Mouse (Mus musculus): ENCODE measurements around the gene Tnfrsf14. TPM values are rescaled to one million over a fixed set of nuclear protein-coding genes. Genes with fewer than 3 reads are reported as not detected.
A peak's percentile ranks its signal among the peaks of the same experiment; 100 is the strongest.

The Tnfrsf14 gene
- polyA plus RNA-seq, 2 experiments, result 37.0 to 122 TPM

DNA sequence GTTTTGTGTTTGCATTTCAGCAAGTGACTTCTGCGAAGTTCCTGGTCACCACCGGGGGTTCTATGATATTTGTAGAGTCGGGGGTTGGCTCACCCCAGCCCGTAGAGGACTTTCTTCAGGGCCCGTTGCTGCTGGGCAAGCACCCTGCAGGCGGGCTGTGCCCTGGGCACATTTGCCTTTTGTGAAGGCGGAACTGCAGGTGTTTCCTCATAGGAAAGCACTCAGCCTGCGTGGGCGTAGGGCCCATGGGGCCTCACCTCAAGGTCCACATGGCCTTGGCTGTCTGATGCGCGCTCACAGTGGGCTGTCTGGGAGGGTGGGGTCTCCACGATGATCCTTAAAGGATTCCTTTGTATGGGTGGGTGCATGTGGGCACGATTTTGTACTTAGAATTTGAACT, 33.5 kb upstream of the Tnfrsf14 start:
- TF ChIP-seq EP300 (IDR thresholded peaks at IDR 0.05; ENCODE audit: low read depth) (no peak), CTCF (IDR thresholded peaks at IDR 0.05; ENCODE audit: low read depth) (no peak)
- no peak overlapping the region for H3K27ac ChIP-seq
- H3K4me1 ChIP-seq (replicated peaks; ENCODE audit: control insufficient read depth in 2 of 2, insufficient read depth in 2 of 2, low read length in 1 of 2), result peaks cover 11 to 18% of the 10 kb centered on the region in 2 experiments
- ATAC-seq (ENCODE audit: insufficient read depth), result no peak
- peaks cover 11% of the 10 kb centered on the region for H3K36me3 ChIP-seq (replicated peaks; ENCODE audit: control insufficient read depth, insufficient read depth, low read depth)
- H3K4me3 ChIP-seq (ENCODE audit: insufficient read depth in 1 of 2, low read depth in 2 of 2, low read length in 2 of 2), result peak overlapping the region in 1 of 2 experiments; percentile 1; a peak in 1 of 4 replicates
- H3K9me3 ChIP-seq (ENCODE audit: control insufficient read depth, low read length), result no peaks in the 10 kb centered on the region
- H3K9ac ChIP-seq (replicated peaks), result no peak overlapping the region
- DNase-seq (ENCODE audit: low read depth in 3 of 3, low spot score in 3 of 3), result no peak
- H3K4me2 ChIP-seq (ENCODE audit: low read depth), result no peak overlapping the region
- 19% methylated on average over 13 of the region's 13 CpGs for WGBS (ENCODE audit: insufficient replicate concordance)
- H3K27me3 ChIP-seq (ENCODE audit: control insufficient read depth, insufficient read depth, low read length), result peaks cover 66% of the 10 kb centered on the region

DNA sequence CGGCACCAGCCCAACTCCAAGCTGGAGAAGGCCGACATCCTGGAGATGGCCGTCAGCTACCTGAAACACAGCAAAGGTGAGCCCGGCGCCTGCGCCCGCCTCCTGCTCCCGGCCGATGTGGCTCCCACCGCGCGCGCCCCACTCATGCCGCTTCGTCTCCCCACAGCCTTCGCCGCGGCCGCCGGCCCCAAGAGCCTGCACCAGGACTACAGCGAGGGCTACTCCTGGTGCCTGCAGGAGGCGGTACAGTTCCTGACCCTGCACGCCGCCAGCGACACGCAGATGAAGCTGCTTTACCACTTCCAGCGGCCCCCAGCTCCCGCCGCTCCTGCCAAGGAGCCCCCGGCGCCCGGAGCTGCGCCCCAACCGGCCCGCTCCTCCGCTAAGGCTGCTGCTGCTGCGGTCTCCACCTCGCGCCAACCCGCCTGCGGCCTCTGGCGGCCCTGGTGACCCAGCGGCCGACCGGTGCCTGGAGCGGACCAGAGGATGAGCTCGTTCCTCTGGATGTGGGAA, 32.9 kb upstream of the Tnfrsf14 start:
- Histone ChIP-seq H3K4me2 (ENCODE audit: low read depth) (peak overlapping the region; percentile 6), H3K27me3 (ENCODE audit: control insufficient read depth, insufficient read depth, low read length) (peaks cover 70% of the 10 kb centered on the region), H3K36me3 (replicated peaks; ENCODE audit: control insufficient read depth, insufficient read depth, low read depth) (peaks cover 5% of the 10 kb centered on the region), H3K9ac (replicated peaks) (no peak overlapping the region), H3K27ac (no peak overlapping the region), H3K9me3 (ENCODE audit: control insufficient read depth, low read length) (no peaks in the 10 kb centered on the region), H3K4me1 (replicated peaks; ENCODE audit: control insufficient read depth in 2 of 2, insufficient read depth in 2 of 2, low read length in 1 of 2) (peaks cover 8 to 17% of the 10 kb centered on the region in 2 experiments), H3K4me3 (ENCODE audit: insufficient read depth in 1 of 2, low read depth in 2 of 2, low read length in 2 of 2) (peak overlapping the region in 1 of 2 experiments; percentile 11; a peak in 1 of 4 replicates)
- TF ChIP-seq EP300 (IDR thresholded peaks at IDR 0.05; ENCODE audit: low read depth) (no peak), CTCF (IDR thresholded peaks at IDR 0.05; ENCODE audit: low read depth) (peak; percentile 26; the same call in 1 of the 2 replicates)
- WGBS (ENCODE audit: insufficient replicate concordance), result 1% methylated on average over 47 of the region's 47 CpGs
- DNase-seq (ENCODE audit: low read depth in 3 of 3, low spot score in 3 of 3) (no peak), ATAC-seq (ENCODE audit: insufficient read depth) (no peak)

DNA sequence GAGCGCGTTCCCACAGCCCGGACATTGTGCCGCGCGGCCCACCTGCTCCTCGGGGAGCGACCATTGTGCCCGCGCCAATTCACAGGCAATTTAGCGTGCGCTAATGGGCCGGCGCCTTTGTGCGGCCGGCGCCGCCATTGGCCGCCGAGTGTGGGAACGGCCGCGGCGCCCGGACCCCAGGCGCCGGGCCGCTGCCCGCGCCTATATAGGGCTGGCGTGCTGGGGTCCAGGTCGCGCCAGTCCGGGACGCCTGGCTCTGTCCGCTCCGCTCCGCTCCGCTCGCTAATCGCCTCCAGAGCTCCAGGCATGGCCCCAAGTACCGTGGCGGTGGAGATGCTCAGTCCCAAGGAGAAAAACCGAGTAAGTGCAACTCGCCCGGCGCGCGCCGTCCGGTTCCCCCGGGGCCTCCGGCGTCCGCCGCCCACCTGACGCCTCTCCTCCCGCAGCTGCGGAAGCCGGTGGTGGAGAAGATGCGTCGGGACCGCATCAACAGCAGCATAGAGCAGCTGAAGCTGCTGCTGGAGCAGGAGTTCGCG, 32.4 kb upstream of the Tnfrsf14 start, which contains the start of gene Hes5:
Gene Hes5 (plus strand): TSS at position 234 of the 536 bp plus-strand sequence.
- Histone ChIP-seq H3K4me1 (replicated peaks; ENCODE audit: control insufficient read depth in 2 of 2, insufficient read depth in 2 of 2, low read length in 1 of 2) (peaks cover 8 to 12% of the 10 kb centered on the region in 2 experiments), H3K9ac (replicated peaks) (no peak within 1 kb of the TSS), H3K36me3 (replicated peaks; ENCODE audit: control insufficient read depth, insufficient read depth, low read depth) (peaks cover 2% of the 10 kb centered on the region; the same call in 1 of the 2 replicates), H3K27me3 (ENCODE audit: control insufficient read depth, insufficient read depth, low read length) (peaks cover 74% of the 10 kb centered on the region), H3K27ac (no peak within 1 kb of the TSS), H3K4me2 (ENCODE audit: low read depth) (peak within 1 kb of the TSS; percentile 6), H3K4me3 (ENCODE audit: insufficient read depth in 1 of 2, low read depth in 2 of 2, low read length in 2 of 2) (peak within 1 kb of the TSS in 1 of 2 experiments; percentile 11; a peak in 2 of 4 replicates), H3K9me3 (ENCODE audit: control insufficient read depth, low read length) (no peaks in the 10 kb centered on the region)
- no peak for ATAC-seq (ENCODE audit: insufficient read depth)
- 1% methylated on average over 65 of the region's 65 CpGs for WGBS (ENCODE audit: insufficient replicate concordance)
- DNase-seq (ENCODE audit: low read depth in 3 of 3, low spot score in 3 of 3), result no peak
- TF ChIP-seq EP300 (IDR thresholded peaks at IDR 0.05; ENCODE audit: low read depth) (no peak), CTCF (IDR thresholded peaks at IDR 0.05; ENCODE audit: low read depth) (no peak)

DNA sequence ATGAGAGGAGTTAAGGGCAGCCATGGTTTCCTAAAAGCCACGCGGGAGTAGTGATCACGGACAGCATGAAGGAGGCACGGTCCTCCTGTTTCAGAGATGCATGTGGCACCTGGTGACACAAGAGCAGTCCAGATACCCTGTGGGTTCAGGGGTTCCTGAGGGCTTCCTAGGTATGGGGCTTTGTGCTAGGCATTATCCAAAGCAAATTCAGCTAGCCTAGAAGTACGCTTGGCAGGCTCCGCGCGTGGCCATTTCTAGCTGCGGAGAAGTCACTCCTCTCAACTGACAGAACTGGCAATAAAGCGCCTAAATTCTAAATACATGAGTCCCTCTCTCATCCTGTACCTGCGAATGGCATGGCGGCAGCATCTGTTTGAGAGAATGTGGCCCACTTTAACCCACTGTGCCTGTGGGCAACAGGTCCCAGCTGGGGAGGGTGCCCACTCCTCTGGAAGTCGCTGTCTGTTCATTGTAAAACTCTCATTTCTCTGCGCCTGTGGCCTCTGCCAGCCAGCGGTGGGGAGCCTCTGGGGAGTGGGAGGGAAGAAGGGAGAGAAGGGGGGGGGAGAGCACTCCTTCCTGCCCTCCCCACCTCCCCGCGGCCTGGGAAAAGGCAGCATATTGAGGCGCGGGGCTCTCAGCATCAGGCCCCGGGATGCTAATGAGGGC, 31.8 kb upstream of the Tnfrsf14 start:
- 21% methylated on average over 20 of the region's 20 CpGs for WGBS (ENCODE audit: insufficient replicate concordance)
- Histone ChIP-seq H3K9ac (replicated peaks) (no peak overlapping the region), H3K9me3 (ENCODE audit: control insufficient read depth, low read length) (no peaks in the 10 kb centered on the region)

DNA sequence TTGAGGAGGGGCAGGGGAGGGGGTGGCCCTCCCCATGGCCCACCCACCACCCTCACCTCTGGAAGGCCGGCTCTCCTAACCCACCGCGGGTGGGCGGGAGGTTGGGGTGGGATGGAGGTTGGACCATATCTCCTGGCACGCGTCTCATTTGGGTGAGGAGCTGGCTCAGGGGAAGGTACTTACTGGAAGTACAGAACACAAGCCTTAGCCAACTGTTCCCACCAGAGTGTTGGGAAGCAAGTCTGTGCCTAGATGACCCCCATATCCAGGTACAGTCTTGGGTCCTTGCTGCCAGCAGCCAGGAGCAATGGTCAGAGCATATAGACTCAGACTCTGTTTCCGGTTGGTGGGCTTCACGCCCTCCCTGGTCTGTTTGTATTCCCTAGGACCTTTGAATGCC, 30.3 kb upstream of the Tnfrsf14 start:
- H3K4me1 ChIP-seq (replicated peaks; ENCODE audit: control insufficient read depth in 2 of 2, insufficient read depth in 2 of 2, low read length in 1 of 2), result 0 out of 4 replicates have a peak, but pooled peaks cover 0 to 3% of the 10 kb centered on the region in 2 experiments
- peaks cover 91% of the 10 kb centered on the region for H3K27me3 ChIP-seq (ENCODE audit: control insufficient read depth, insufficient read depth, low read length)
- no peak overlapping the region for H3K9ac ChIP-seq (replicated peaks)
- DNase-seq (ENCODE audit: low read depth in 3 of 3, low spot score in 3 of 3), result no peak
- no peaks in the 10 kb centered on the region for H3K36me3 ChIP-seq (replicated peaks; ENCODE audit: control insufficient read depth, insufficient read depth, low read depth)
- no peak overlapping the region for H3K27ac ChIP-seq
- no peak overlapping the region for H3K4me2 ChIP-seq (ENCODE audit: low read depth)
- H3K4me3 ChIP-seq (ENCODE audit: insufficient read depth in 1 of 2, low read depth in 2 of 2, low read length in 2 of 2), result no peak overlapping the region
- no peaks in the 10 kb centered on the region for H3K9me3 ChIP-seq (ENCODE audit: control insufficient read depth, low read length)
- WGBS (ENCODE audit: insufficient replicate concordance), result 10% methylated on average over 8 of the region's 8 CpGs
- ATAC-seq (ENCODE audit: insufficient read depth), result no peak
- TF ChIP-seq EP300 (IDR thresholded peaks at IDR 0.05; ENCODE audit: low read depth) (no peak), CTCF (IDR thresholded peaks at IDR 0.05; ENCODE audit: low read depth) (no peak)

More for the DNA sequence above, 31.8 kb upstream of the Tnfrsf14 start:
- Histone ChIP-seq H3K27me3 (ENCODE audit: control insufficient read depth, insufficient read depth, low read length) (peaks cover 77% of the 10 kb centered on the region), H3K36me3 (replicated peaks; ENCODE audit: control insufficient read depth, insufficient read depth, low read depth) (no peaks in the 10 kb centered on the region; the same call in 1 of the 2 replicates), H3K4me1 (replicated peaks; ENCODE audit: control insufficient read depth in 2 of 2, insufficient read depth in 2 of 2, low read length in 1 of 2) (peaks cover 2 to 6% of the 10 kb centered on the region in 2 experiments), H3K4me3 (ENCODE audit: insufficient read depth in 1 of 2, low read depth in 2 of 2, low read length in 2 of 2) (peak overlapping the region in 1 of 2 experiments; percentile 11; a peak in 2 of 4 replicates), H3K4me2 (ENCODE audit: low read depth) (peak overlapping the region; percentile 6), H3K27ac (no peak overlapping the region)
- DNase-seq (ENCODE audit: low read depth in 3 of 3, low spot score in 3 of 3) (no peak), ATAC-seq (ENCODE audit: insufficient read depth) (no peak)
- TF ChIP-seq CTCF (IDR thresholded peaks at IDR 0.05; ENCODE audit: low read depth), result no peak
- TF ChIP-seq EP300 (IDR thresholded peaks at IDR 0.05; ENCODE audit: low read depth), result no peak
